Mouse (Mus musculus) kidney, embryonic 16.5 days (tissue): Measurements from ENCODE around the gene Gpatch8. TPM values are rescaled to one million over a fixed set of nuclear protein-coding genes. Genes with fewer than 3 reads are reported as not detected.

Experiments used
- ATAC-seq: fragments of 200-750 bp; cut with Nextera tagmentation; 2 replicates; pipeline ENCODE4 v1.8.0; 2017; ENCODE audit warnings: moderate TSS enrichment; ENCODE audit not compliant: low FRiP score, low TSS enrichment
- H3K27ac ChIP-seq: fragments of 300-500 bp; sonication (generic); 2 replicates; pipeline ENCODE4 v1.5.1; 2014; ENCODE audit warnings: low read length
- H3K27me3 ChIP-seq: fragments of 300-500 bp; sonication (generic); 2 replicates; pipeline ENCODE4 v1.6.1; 2014; ENCODE audit warnings: low read length, control low read depth, mixed read lengths; ENCODE audit not compliant: insufficient read depth
- H3K36me3 ChIP-seq: fragments of 300-500 bp; sonication (generic); 2 replicates; pipeline ENCODE4 v1.6.1; 2014; ENCODE audit warnings: low read length, control low read depth, mixed read lengths; ENCODE audit not compliant: insufficient read depth
- H3K4me1 ChIP-seq: fragments of 300-500 bp; sonication (generic); 2 replicates; pipeline ENCODE4 v1.6.1; 2014; ENCODE audit warnings: low read length, control low read depth, mixed read lengths; ENCODE audit not compliant: insufficient read depth
- H3K4me2 ChIP-seq: fragments of 300-500 bp; sonication (generic); replicated peaks from 2 replicates; pipeline ENCODE4 v1.6.1; 2014; ENCODE audit warnings: low read depth, low read length
- H3K4me3 ChIP-seq: fragments of 300-500 bp; sonication (generic); 2 replicates; pipeline ENCODE4 v1.5.1; 2014; ENCODE audit warnings: mild to moderate bottlenecking, low read length
- H3K9ac ChIP-seq: fragments of 300-500 bp; sonication (generic); replicated peaks from 2 replicates; pipeline ENCODE4 v1.6.1; 2014; ENCODE audit warnings: low read length
- H3K9me3 ChIP-seq: fragments of 300-500 bp; sonication (generic); 2 replicates; pipeline ENCODE4 v1.6.1; 2016; ENCODE audit warnings: low read length, control low read depth
- WGBS: fragments of 180-500 bp; shearing (Covaris S2); extraction: QIAGEN DNeasy Blood & Tissue Kit; methylation state at CpG from one replicate; pipeline ENCODE4 v1.1.7; 2014; 5-methylcytosine and 5-hydroxymethylcytosine counted together
- polyA plus RNA-seq: library from polyadenylated mRNA; unstranded; fragments of >200 nt; fragmentation: Nextera tagmentation; extraction: Ambion mirVana; gene quantifications from 2 replicates; pipeline ENCODE4 v1.2.1, GENCODE M21; 2015

Gene Gpatch8
- polyA plus RNA-seq, 1 experiment from 2014 or later: 47.5 TPM

DNA sequence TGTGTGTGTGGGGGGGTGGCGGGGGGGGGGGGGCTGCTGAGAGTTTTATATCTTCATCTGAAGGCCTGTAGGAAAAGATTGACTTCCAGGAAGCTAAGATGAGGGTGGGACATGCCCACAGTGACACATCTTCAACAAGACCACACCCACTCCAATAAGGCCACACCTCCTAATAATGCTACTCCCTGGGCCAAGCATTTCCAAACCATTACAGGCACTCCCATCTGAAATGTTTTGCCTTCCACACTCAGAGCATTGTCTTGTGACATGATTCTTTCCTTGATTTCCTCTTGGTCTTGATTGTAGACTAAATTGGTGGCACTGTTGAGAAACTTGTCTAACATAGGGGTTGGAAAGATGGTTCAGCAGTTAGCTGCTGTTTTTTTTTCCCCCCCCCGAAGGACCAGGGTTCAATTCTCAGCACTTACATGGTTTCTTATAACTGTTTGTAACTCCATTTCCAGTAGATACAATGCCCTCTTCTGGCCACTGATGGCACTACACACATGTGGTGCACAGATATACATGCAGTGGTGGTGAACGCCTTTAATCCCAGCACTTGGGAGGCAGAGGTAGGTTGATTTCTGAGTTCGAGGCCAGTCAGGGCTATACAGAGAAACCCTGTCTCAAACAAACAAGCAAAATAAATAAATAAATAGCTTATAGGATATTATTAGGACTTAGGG, 30.4 kb upstream of the Gpatch8 start:
- no peaks in the 10 kb centered on the region; the same call in 1 of the 2 replicates for H3K9me3 ChIP-seq
- peaks cover 4% of the 10 kb centered on the region; the same call in 1 of the 2 replicates for H3K27me3 ChIP-seq
- 94% methylated on average over 4 of the region's 4 CpGs for WGBS
- no peak overlapping the region for H3K27ac ChIP-seq
- peaks cover 15% of the 10 kb centered on the region for H3K4me1 ChIP-seq
- H3K4me2 ChIP-seq: no peak overlapping the region
- ATAC-seq: no peak
- H3K4me3 ChIP-seq: no peak overlapping the region
- H3K36me3 ChIP-seq: no peaks in the 10 kb centered on the region
- H3K9ac ChIP-seq: no peak overlapping the region

- H3K36me3 ChIP-seq: no peaks in the 10 kb centered on the region
- H3K27me3 ChIP-seq: peaks cover 4% of the 10 kb centered on the region; the same call in 1 of the 2 replicates
- no peak overlapping the region for H3K4me3 ChIP-seq
- no peak overlapping the region for H3K4me2 ChIP-seq
- H3K9ac ChIP-seq: peak overlapping the region; percentile 31; the same call in 1 of the 2 replicates
- no peaks in the 10 kb centered on the region; the same call in 1 of the 2 replicates for H3K9me3 ChIP-seq
- H3K27ac ChIP-seq: peak overlapping the region; percentile 87; the same call in 1 of the 2 replicates
- H3K4me1 ChIP-seq: peaks cover 35% of the 10 kb centered on the region
- no peak for ATAC-seq
- 6% methylated on average over 5 of the region's 5 CpGs for WGBS
These were observed 26.5 kb upstream of the Gpatch8 start for GRCm38 (mm10) chr11:102582736-102583135.

- no peak overlapping the region for H3K4me3 ChIP-seq
- H3K4me2 ChIP-seq: peak overlapping the region; percentile 5; the same call in 1 of the 2 replicates
- no peak for ATAC-seq
- H3K27me3 ChIP-seq: peaks cover 4% of the 10 kb centered on the region; the same call in 1 of the 2 replicates
- H3K4me1 ChIP-seq: peaks cover 35% of the 10 kb centered on the region
- H3K9me3 ChIP-seq: no peaks in the 10 kb centered on the region; the same call in 1 of the 2 replicates
- no peaks in the 10 kb centered on the region for H3K36me3 ChIP-seq
- peak overlapping the region; percentile 31; the same call in 1 of the 2 replicates for H3K9ac ChIP-seq
- 30% methylated on average over 13 of the region's 13 CpGs for WGBS
- peak overlapping the region; percentile 87 for H3K27ac ChIP-seq
These were observed 25.9 kb upstream of the Gpatch8 start for GRCm38 (mm10) chr11:102582016-102582610.

DNA sequence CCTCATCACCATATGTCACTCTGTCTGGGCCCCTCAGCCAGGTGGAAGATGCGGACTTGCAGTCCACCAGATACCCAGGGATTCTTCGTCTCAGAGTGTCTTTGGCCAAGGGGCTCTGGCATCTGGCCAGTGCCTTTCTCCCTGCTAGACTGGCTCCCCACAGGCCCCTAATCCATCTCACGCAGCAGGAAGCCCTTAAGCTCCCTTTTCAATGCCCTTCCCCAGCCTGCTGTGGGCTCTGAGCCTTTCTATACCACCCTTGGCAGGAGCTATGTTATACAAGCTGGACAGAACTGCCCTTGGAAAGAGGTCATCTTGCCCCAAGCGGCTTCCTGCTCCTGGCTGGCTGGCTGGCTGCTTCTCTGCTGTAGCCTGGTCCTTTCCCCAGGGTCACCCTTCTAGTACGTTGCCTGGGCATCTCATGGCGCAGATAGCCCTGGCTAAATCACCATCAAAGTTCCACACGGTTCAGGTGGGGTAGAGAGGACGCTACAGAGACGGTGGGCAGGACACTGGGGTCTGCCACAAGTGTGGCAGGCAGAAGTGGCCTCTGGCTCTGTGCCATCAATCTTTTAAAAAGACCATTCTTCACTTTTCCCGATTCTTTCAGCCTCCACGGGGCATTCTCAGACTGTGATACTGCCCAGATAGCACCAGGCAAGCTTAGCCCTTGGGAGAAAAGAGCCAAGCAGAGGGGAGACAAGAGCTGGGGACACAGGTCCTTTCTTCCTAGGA, 25.3 kb upstream of the Gpatch8 start:
- H3K4me3 ChIP-seq: no peak overlapping the region
- no peak overlapping the region for H3K9ac ChIP-seq
- peaks cover 4% of the 10 kb centered on the region; the same call in 1 of the 2 replicates for H3K27me3 ChIP-seq
- H3K36me3 ChIP-seq: no peaks in the 10 kb centered on the region
- H3K9me3 ChIP-seq: no peaks in the 10 kb centered on the region
- no peak overlapping the region for H3K4me2 ChIP-seq
- peaks cover 35% of the 10 kb centered on the region for H3K4me1 ChIP-seq
- no peak for ATAC-seq
- WGBS: 30% methylated on average over 11 of the region's 11 CpGs
- peak overlapping the region; percentile 87 for H3K27ac ChIP-seq

DNA sequence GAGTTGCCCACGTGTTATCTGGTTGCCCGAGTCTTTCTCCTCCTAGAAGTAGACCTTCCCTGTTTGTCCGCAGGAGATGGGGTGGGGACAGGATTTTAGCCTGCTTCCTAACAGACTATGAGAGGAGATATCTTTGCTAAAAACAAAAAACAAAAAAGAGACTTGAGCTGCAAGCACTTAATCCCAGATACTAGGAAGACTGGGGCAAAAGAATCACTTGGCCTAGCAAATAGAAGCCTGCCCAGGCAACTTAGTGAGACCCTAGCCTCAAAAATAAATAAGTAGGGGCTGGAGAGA, 23.8 kb upstream of the Gpatch8 start:
- H3K9ac ChIP-seq: peak overlapping the region; percentile 67
- peak overlapping the region; percentile 59 for H3K4me2 ChIP-seq
- peaks cover 4% of the 10 kb centered on the region; the same call in 1 of the 2 replicates for H3K27me3 ChIP-seq
- H3K4me3 ChIP-seq: peak overlapping the region; percentile 45
- no peaks in the 10 kb centered on the region for H3K9me3 ChIP-seq
- peaks cover 35% of the 10 kb centered on the region for H3K4me1 ChIP-seq
- WGBS: 50% methylated on average over 3 of the region's 3 CpGs
- H3K27ac ChIP-seq: peak overlapping the region; percentile 91
- no peak for ATAC-seq
- no peaks in the 10 kb centered on the region for H3K36me3 ChIP-seq

DNA sequence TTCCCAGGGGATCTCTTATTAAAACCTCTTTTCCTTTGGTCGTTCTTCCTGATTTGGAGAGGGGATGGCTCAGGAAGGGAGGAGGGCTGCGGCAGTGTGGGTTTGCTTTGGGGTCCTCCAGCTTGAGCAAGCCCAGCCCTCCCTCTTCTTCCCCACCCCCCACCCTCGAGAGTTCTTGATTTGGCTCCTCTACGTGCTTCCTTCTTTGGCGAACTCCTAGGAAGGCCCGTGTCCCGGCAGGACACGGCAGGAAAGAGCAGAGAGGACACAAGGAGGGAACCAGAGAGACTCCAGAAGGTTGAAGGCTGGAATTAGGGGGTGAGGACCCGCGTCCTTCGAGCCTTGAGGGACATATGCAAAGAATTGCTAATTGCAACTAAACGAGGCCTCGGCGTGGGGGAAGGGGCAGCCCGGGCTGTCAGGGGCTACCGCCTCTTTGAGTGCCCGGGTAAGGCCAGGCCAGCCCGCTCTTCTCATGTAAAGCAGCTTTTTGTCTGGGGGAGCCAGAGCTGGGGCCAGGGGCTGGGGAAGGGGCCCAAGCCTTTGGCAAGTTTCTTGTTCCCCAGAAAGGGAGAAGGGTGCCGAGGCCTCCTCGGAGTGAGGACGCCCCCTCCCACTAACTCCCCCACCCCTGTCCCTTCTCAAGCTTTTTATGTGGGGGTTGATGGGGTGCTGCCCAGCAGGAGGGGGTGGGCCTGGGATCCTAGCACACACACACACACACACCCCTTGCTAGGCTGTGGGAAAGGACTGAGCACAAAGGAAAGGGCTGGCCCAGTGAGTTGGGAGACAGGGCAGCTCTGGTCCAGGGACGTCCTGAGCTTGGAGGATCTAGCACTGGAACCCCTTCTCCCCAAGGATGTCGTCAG, 23.2 kb upstream of the Gpatch8 start, which contains the start of gene Gm11627:
Gene Gm11627 (minus strand): TSS at position 297 of the 869 bp plus-strand sequence.
- peak; percentile 72 for ATAC-seq
- H3K27me3 ChIP-seq: peaks cover 4% of the 10 kb centered on the region; the same call in 1 of the 2 replicates
- H3K9me3 ChIP-seq: no peaks in the 10 kb centered on the region
- peak within 1 kb of the TSS; percentile 59 for H3K4me2 ChIP-seq
- 9% methylated on average over 23 of the region's 23 CpGs for WGBS
- H3K27ac ChIP-seq: peak within 1 kb of the TSS; percentile 91
- peak within 1 kb of the TSS; percentile 45 for H3K4me3 ChIP-seq
- no peaks in the 10 kb centered on the region for H3K36me3 ChIP-seq
- peak within 1 kb of the TSS; percentile 67 for H3K9ac ChIP-seq
- H3K4me1 ChIP-seq: peaks cover 35% of the 10 kb centered on the region

GRCm38 (mm10) chr11:102578341-102579118, 22.3 kb upstream of the Gpatch8 start:
- peak overlapping the region; percentile 59 for H3K4me2 ChIP-seq
- H3K4me3 ChIP-seq: peak overlapping the region; percentile 45
- peaks cover 36% of the 10 kb centered on the region for H3K4me1 ChIP-seq
- no peaks in the 10 kb centered on the region for H3K9me3 ChIP-seq
- H3K9ac ChIP-seq: peak overlapping the region; percentile 67
- ATAC-seq: peak; percentile 66
- H3K27ac ChIP-seq: peak overlapping the region; percentile 91
- no peaks in the 10 kb centered on the region for H3K36me3 ChIP-seq
- H3K27me3 ChIP-seq: peaks cover 4% of the 10 kb centered on the region; the same call in 1 of the 2 replicates
- 8% methylated on average over 27 of the region's 27 CpGs for WGBS

- H3K9me3 ChIP-seq: no peaks in the 10 kb centered on the region
- no peaks in the 10 kb centered on the region for H3K27me3 ChIP-seq
- H3K9ac ChIP-seq: no peak overlapping the region
- peaks cover 21% of the 10 kb centered on the region for H3K4me1 ChIP-seq
- ATAC-seq: no peak
- WGBS: 66% methylated on average over 13 of the region's 13 CpGs
- no peaks in the 10 kb centered on the region for H3K36me3 ChIP-seq
- H3K27ac ChIP-seq: no peak overlapping the region
- H3K4me3 ChIP-seq: no peak overlapping the region
- H3K4me2 ChIP-seq: no peak overlapping the region
These were observed 20.0 kb upstream of the Gpatch8 start for GRCm38 (mm10) chr11:102576050-102576754.
